Mouse (Mus musculus): ENCODE results near the gene Zcchc2.

DNA sequence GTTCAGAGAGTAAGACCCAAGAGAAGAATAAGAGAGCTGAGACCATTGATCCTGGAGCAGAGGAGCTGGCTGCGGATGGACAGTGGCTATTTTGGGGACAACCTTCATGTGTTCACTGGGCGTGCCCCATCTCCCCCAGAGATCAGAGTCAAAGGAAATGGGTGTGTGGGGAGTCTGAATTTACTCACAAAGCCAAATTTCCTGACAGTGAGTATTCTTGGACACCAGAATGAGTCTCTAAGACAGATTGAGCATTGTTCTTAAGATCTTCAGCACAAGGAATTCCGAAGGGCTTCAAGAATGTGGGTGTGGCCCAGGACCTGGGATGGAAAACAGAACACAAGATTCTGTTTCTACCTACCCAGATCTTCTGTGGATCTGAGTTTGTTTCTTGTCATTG, 87.0 kb downstream of the Zcchc2 start:
- TF ChIP-seq EP300 (IDR thresholded peaks at IDR 0.05; ENCODE audit: insufficient read depth, low read depth, low read length) (no peak), POLR2A (IDR thresholded peaks at IDR 0.05; ENCODE audit: insufficient read depth, low read length) (no peak), CTCF (IDR thresholded peaks at IDR 0.05; ENCODE audit: low read depth, low read length) (no peak)
